Mouse (Mus musculus) thymus, postnatal 10 days (tissue): ENCODE results near the gene Tpsab1.

Experiments
- DNase-seq, 2 experiments: peaks; one replicate each; pipeline ENCODE4 v3.0.0; 2021; ENCODE audit warnings: low spot score in 2 of 2

The Tpsab1 gene

DNA sequence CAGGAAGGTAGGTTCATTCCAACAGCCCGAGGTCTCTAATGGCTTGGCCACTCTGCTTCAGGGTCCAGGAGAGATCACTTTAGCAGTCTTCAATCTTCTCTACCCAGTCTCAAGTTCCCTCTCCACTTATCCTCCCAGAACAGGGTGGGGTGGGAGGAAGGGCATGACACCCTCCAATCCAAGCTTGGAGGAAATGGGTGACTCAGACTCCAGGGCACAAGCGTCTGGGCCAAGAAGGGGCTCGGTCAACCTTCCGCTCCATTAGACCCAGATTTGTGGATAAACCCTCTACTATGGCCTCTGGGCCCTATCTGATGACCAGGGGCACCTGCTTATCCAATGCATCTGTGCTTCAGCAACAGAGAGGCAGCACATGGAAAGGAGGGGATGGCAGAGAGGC lies at the start of gene Tpsab1:
Gene Tpsab1, minus strand, starts transcription at position 101 of the 400 bp plus-strand sequence.
- DNase-seq: no peak

- DNase-seq: no peak
These were observed 49.2 kb upstream of the Tpsab1 start for GRCm38 (mm10) chr17:25394526-25394925.

- no peak for DNase-seq
These were observed 28.6 kb upstream of the Tpsab1 start for GRCm38 (mm10) chr17:25374011-25374410.

DNA sequence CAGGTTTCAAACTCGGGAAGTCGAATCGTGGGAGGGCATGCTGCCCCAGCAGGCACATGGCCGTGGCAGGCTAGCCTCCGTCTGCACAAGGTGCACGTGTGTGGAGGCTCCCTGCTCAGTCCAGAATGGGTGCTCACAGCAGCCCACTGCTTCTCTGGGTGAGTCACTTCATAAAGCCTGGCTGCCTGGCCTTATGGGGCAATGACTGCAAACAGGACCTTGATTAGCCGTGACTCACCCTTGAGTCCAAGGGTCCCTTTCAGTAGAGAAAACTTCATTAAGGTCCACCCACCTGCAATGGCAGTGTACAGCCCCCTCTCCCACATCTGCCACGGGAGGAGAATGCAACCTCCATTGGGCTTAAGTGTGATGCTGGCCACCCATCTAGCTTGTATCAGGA lies 27.1 kb upstream of the Tpsab1 start:
- no peak for DNase-seq

- DNase-seq: no peak
These were observed 23.6 kb upstream of the Tpsab1 start, which contains the start of gene Tpsg1 for GRCm38 (mm10) chr17:25368973-25369372. Gene Tpsg1 (plus strand): TSS chr17:25369273.

GRCm38 (mm10) chr17:25366005-25366404 lies 20.6 kb upstream of the Tpsab1 start, which contains the start of gene Tpsb2:
Gene Tpsb2 (plus strand): TSS chr17:25366305.
- no peak for DNase-seq

GRCm38 (mm10) chr17:25363726-25364125 lies 18.4 kb upstream of the Tpsab1 start:
- peak in 1 of 2 experiments; percentile 40 for DNase-seq

DNA sequence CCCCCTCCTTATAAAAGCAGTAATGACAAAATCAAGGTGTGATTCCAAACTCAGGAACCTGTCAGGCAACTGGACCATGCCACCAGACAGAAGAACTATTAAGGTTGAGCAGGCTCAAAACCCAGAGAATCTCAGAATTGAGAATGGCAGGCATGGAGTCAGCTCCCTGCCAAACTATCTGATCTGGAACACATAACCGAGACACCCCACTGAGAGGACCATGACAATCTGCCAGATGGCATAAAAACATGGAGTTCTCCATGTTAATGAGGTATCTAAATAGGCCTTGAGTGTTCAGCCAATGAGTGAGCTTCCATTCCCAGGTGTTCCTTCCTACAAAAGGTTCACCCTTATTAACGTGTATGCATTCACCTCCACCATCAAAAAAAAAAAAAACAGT lies 15.9 kb upstream of the Tpsab1 start:
- no peak for DNase-seq

DNA sequence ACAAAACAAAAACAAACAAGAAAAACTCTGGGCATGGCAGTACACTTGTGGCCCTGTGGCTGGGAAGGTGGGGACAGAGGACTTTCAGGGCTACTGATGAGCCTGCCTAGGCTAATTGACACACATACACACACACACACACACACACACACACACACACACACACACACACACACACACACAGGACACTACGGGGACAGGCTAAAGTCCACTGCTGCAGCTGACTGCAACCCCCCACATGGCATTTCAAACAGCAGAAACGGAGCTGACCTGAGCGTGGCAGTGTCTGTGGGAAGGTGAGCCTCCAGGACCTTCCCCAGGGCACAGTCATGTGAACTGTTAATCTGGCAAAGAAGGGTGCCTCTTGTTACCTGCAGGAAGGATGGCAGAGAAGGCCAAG lies 3.9 kb downstream of the Tpsab1 start:
- no peak for DNase-seq

GRCm38 (mm10) chr17:25340003-25340402 lies 5.4 kb downstream of the Tpsab1 start:
- no peak for DNase-seq

DNA sequence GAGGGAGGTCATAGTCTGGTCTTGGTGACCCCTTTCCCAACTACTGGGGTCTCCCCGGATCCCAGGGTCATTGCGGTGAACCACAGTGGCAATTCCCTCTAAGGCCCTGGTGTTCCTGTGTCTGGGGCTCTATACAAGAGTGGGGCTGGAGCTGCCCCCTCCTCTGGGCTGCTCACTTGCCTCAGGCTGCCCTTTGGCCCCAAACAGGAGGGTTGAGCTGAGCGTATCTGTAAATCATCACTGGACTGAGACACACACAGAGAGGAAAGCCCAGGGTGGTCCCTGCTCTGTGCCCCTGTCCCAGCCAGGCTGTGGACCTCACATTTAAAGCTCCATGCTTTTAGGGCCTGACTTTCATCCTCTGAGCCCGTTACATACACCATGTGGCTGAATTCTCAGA lies 7.1 kb downstream of the Tpsab1 start:
- no peak for DNase-seq

DNA sequence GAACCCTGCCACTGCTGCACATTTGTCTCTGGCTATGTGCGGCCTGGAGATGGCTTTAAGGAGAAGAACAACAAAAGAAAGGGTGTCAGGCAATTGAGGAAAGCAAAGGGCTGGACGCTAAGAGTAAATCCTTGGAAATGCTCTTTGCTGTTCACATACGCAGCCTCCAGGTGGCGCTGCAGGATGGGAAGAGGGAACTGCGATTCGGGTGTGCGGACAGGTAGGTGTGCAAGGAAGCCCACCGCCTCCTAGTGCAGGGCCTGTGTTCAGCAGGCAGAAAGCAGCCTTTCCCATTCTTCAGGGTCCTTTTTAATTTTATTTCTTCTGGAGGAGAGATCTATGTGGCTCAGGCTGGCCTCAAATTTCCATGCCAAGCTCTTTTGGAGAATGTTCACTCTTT lies 11.4 kb downstream of the Tpsab1 start:
- DNase-seq: peak; percentile 10 to 66

DNA sequence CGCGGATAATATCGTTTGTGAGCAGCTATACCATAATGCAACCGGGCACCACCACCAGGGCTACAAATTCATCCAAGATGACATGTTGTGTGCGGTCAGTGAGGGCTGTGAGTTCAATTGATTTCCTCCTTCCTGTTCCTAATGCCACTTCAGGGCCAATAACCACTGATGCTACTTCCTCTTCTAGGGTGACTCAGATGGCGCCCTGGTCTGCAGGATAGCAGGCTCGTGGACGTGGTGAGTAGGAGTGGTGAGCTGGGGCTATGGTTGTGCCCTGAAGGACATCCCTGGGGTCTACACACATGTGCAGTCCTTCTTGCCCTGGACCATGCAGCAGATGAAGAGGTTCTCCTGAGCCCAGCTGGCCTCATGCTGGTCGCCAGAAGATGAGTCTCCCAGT lies 13.0 kb downstream of the Tpsab1 start:
- no peak for DNase-seq

- DNase-seq: no peak
These were observed 22.4 kb downstream of the Tpsab1 start for GRCm38 (mm10) chr17:25322930-25323329.

- no peak for DNase-seq
These were observed 24.5 kb downstream of the Tpsab1 start for GRCm38 (mm10) chr17:25320819-25321218.

DNA sequence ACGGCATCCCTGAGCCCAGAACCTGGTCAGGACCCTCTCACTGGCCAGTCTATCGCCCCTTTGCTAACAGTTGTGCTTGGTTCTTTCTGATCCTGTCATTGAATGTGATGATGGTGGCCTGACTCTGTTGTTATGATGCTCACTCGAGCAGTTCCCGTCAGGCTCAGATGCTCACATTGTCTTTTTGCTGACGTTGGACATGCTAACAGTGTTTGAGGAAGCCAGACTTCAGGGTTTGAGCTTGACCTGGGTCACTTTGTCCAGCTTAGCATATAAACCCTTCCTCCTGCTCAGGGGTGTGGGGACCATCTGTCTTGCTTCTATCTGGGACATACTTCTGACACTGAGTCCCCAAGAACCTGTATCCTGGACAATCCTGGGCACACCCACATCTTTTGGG lies 27.0 kb downstream of the Tpsab1 start, which contains the start of gene Prss29:
Gene Prss29, plus strand, starts transcription at position 301 of the 400 bp plus-strand sequence.
- DNase-seq: no peak

DNA sequence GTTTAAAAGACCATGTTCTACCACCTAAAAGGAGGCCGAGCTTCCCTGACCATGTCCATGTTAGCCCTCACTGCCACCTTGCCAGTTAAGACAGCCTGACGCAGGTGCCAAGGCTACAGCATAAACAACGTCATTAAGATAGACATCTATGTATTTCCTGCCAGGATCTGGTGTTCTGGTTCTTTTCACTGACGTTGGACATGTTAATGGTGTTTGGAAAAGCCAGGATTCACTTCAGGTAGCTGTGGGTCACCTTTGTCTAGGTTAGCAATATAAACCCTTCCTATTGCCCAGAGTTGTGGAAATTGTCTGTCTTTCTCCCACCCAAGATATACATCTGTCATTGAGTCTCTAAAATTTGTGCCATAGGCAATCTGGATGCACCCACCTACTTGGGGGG lies 37.0 kb downstream of the Tpsab1 start, which contains the start of gene Prss28:
Gene Prss28, plus strand, starts transcription at position 301 of the 400 bp plus-strand sequence.
- no peak for DNase-seq

DNA sequence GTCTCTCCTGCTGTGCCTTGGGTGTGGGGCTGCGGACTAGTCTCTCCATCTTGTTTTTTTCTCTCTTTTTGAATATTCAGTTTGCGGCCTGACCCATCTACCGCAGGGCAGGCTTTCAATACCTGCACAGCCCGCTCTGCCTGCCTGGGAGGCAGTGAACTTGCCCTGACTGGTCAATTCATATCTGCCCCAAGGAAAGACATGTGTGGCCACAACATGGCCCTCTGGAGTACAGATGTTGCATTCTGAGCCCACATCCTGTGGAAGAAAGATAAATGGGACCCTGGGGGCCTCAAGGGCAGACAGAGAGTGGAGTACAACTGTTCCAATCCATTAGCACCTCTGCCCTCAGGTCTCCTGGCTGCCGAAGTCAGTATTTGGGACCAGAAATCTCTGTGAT lies 47.3 kb downstream of the Tpsab1 start, which contains the start of gene Prss34:
Gene Prss34, plus strand, starts transcription at position 301 of the 400 bp plus-strand sequence.
- DNase-seq: no peak

DNA sequence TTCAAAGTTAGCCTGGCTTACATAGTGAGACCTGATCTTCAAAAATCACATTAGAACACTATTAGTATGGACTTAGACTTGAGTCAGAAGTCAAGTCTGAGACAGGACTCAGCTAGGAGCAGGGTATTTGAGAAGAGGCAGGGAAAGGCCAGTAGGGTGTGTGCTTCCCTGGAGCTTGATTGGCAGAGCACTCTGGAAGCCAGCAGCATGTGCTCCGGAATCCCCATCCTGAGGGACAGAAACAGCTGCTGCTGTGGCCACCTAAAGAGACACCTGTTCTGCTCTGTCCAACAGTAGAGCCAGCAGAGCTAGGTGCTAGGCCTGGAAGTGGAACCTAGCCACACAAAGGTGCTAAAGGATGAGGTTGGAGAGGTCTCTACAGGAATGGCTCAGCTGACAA lies 51.3 kb downstream of the Tpsab1 start:
- no peak for DNase-seq

DNA sequence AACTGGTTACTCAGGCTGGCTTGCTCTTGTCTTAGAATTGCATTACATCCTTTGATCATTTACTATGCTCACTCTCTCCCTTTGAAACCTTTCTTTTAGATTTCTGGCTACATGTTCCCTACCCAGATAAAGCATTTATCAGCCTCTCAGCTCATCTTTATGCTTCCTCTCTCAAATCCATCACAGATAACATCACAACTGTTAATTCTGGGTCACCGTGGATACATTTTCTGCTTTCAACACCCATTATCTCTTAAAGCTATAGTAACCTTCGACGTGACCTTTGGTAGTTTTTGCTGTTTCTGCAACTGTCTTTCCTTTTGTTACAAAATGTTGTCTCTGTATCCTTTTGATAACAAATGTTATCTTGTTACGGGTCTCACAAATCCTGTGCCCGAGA lies 51.9 kb downstream of the Tpsab1 start:
- DNase-seq: no peak
